Mouse (Mus musculus) adrenal gland (tissue): ENCODE measurements around the gene Ndufa8.

ENCODE experiments used
- intact Hi-C: fragments of 180-260 bp; cut with DNase I; formaldehyde crosslinking; loops from one replicate; pipeline ENCODE4 v1.15.1; 2025

Gene Ndufa8

GRCm38 (mm10) chr2:35992259-35992658 is 56.9 kb downstream of the Ndufa8 start:
- intact Hi-C loops, result no loop called here
